Mouse (Mus musculus): ENCODE measurements around the gene Coro1c. TPM values are rescaled to one million over a fixed set of nuclear protein-coding genes. Genes with fewer than 3 reads are reported as not detected.

Coro1c gene
- polyA plus RNA-seq, 1 experiment, result 158 TPM

DNA sequence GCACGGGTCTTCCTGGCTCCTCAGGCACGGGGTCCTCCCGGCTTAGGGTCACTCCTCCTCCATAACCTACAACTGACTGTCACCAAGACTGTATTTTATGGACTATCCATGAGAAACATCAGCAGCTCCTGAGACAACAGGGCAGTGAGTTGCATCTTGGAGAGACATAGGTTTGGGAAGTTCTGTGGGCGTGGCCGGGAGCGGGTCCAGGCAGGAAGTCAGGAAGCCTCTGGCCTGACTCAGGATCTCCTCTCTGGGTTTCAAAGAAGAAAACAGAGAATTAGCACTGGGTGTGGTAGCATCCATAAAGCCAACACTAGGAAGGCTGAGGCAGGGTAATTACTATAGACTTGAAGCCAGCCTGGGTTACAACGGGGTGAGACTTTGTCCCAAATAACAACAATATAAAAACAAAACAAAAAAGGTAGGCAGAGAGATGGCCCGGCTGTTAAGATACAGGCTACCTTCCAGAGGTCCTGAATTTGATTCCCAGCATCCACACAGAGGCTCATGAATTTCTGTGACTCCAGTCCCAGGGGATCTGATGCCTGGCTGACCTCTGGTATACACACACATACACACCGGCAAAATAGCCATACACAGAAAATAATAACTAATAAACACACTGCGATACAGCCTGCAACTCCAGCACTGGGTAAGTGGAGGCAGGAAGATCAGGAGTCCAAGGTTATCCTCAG is 21.5 kb upstream of the Coro1c start:
- no peak for TF ChIP-seq POLR2A (IDR thresholded peaks at IDR 0.05; ENCODE audit: low read depth, low read length)
- TF ChIP-seq CTCF (IDR thresholded peaks at IDR 0.05; ENCODE audit: borderline replicate concordance, insufficient read depth, low read length), result no peak
- H3K4me1 ChIP-seq (ENCODE audit: control insufficient read depth, insufficient read depth, low read length), result peaks cover 15% of the 10 kb centered on the region
- H3K4me3 ChIP-seq (ENCODE audit: insufficient read depth, low read length), result no peak overlapping the region
- H3K27ac ChIP-seq (ENCODE audit: insufficient read depth, low read length), result peak overlapping the region; percentile 9; the same call in 1 of the 2 replicates

- no peak for TF ChIP-seq CTCF (IDR thresholded peaks at IDR 0.05; ENCODE audit: borderline replicate concordance, insufficient read depth, low read length)
- TF ChIP-seq POLR2A (IDR thresholded peaks at IDR 0.05; ENCODE audit: low read depth, low read length), result no peak
- H3K4me3 ChIP-seq (ENCODE audit: insufficient read depth, low read length), result no peak overlapping the region
- H3K4me1 ChIP-seq (ENCODE audit: control insufficient read depth, insufficient read depth, low read length), result peaks cover 15% of the 10 kb centered on the region
- 0 out of 2 replicates have a peak overlapping the region, but pooled peaks have one; percentile 8 for H3K27ac ChIP-seq (ENCODE audit: insufficient read depth, low read length)
These were observed 21.0 kb upstream of the Coro1c start for GRCm38 (mm10) chr5:113929526-113929925.

DNA sequence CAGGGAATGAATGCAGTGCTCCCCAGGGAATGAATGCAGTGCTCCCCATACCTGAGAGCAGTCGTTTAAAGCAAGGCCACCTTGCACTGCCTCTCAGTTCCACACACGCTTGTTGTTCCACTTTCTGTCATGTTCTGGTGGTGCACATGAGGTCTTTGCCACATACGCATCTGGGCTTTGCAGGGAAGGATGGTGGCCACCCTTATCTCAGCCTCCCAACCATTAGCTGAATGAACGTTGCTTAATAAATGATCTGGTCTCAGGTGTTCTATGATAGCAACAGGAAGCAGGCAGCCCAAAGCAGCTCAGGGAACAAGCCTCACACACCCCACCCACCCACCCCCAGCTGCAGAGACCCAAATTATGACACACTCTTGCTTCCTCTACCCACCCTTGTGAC is 16.1 kb upstream of the Coro1c start:
- Histone ChIP-seq H3K4me3 (ENCODE audit: insufficient read depth, low read length) (no peak overlapping the region), H3K27ac (ENCODE audit: insufficient read depth, low read length) (no peak overlapping the region), H3K4me1 (ENCODE audit: control insufficient read depth, insufficient read depth, low read length) (peaks cover under 1% of the 10 kb centered on the region; the same call in 1 of the 2 replicates)
- TF ChIP-seq CTCF (IDR thresholded peaks at IDR 0.05; ENCODE audit: borderline replicate concordance, insufficient read depth, low read length) (no peak), POLR2A (IDR thresholded peaks at IDR 0.05; ENCODE audit: low read depth, low read length) (no peak)

DNA sequence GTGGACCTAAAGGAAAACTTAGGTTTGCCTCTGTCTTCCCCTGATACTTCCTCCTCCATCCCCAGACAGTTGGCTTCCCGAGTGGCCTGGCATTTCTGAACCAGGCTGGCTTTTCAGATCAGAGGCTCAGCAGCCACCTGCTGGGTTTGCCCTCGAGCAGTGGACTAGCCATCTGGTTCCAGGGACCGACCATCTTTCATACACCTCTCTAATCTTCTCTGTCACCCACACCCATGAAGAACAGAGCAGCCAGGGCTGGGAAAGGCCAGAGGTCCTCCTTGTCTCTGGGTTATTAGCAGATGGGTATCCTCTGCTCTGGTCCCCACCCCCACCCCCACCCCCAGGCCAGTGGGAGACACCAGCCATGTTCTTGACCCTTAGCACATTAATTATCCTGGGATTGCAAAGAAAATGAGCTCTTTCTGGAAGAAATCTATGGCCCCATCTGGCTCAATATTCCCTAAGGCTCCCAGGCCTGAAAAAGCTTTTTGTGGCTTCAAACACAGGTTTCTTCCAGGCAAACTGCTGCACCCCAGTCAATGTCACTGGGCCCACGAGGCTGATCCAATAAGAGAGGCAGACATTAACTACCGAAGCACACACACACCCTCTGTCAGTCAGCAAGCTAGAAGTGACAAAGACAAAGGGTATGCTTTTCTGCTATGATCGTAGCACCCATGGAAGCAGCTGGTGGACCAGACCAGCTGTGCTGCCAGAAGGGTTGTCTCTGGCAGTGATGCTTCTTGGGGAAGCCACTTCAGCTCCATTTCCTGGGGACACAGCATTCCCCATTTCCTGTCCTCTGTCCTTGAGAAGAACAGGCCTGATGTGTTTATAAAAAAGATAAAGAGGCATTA is 13.0 kb upstream of the Coro1c start:
- Histone ChIP-seq H3K4me1 (ENCODE audit: control insufficient read depth, insufficient read depth, low read length) (peaks cover 4% of the 10 kb centered on the region; the same call in 1 of the 2 replicates), H3K27ac (ENCODE audit: insufficient read depth, low read length) (no peak overlapping the region), H3K4me3 (ENCODE audit: insufficient read depth, low read length) (no peak overlapping the region)
- TF ChIP-seq POLR2A (IDR thresholded peaks at IDR 0.05; ENCODE audit: low read depth, low read length), result no peak
- no peak for TF ChIP-seq CTCF (IDR thresholded peaks at IDR 0.05; ENCODE audit: borderline replicate concordance, insufficient read depth, low read length)

GRCm38 (mm10) chr5:113919060-113919459 is 10.5 kb upstream of the Coro1c start:
- TF ChIP-seq CTCF (IDR thresholded peaks at IDR 0.05; ENCODE audit: borderline replicate concordance, insufficient read depth, low read length) (no peak), POLR2A (IDR thresholded peaks at IDR 0.05; ENCODE audit: low read depth, low read length) (no peak)
- Histone ChIP-seq H3K4me1 (ENCODE audit: control insufficient read depth, insufficient read depth, low read length) (peaks cover 8% of the 10 kb centered on the region; the same call in 1 of the 2 replicates), H3K27ac (ENCODE audit: insufficient read depth, low read length) (no peak overlapping the region), H3K4me3 (ENCODE audit: insufficient read depth, low read length) (no peak overlapping the region)

GRCm38 (mm10) chr5:113918654-113919053 is 10.1 kb upstream of the Coro1c start:
- Histone ChIP-seq H3K27ac (ENCODE audit: insufficient read depth, low read length) (no peak overlapping the region), H3K4me1 (ENCODE audit: control insufficient read depth, insufficient read depth, low read length) (peaks cover 8% of the 10 kb centered on the region; the same call in 1 of the 2 replicates), H3K4me3 (ENCODE audit: insufficient read depth, low read length) (no peak overlapping the region)
- no peak for TF ChIP-seq CTCF (IDR thresholded peaks at IDR 0.05; ENCODE audit: borderline replicate concordance, insufficient read depth, low read length)
- TF ChIP-seq POLR2A (IDR thresholded peaks at IDR 0.05; ENCODE audit: low read depth, low read length), result no peak

GRCm38 (mm10) chr5:113910705-113911104 is 2.1 kb upstream of the Coro1c start:
- H3K4me1 ChIP-seq (ENCODE audit: control insufficient read depth, insufficient read depth, low read length), result 0 out of 2 replicates have a peak, but pooled peaks cover 4% of the 10 kb centered on the region
- H3K27ac ChIP-seq (ENCODE audit: insufficient read depth, low read length), result no peak overlapping the region
- no peak for TF ChIP-seq POLR2A (IDR thresholded peaks at IDR 0.05; ENCODE audit: low read depth, low read length)
- TF ChIP-seq CTCF (IDR thresholded peaks at IDR 0.05; ENCODE audit: borderline replicate concordance, insufficient read depth, low read length), result no peak
- no peak overlapping the region for H3K4me3 ChIP-seq (ENCODE audit: insufficient read depth, low read length)

DNA sequence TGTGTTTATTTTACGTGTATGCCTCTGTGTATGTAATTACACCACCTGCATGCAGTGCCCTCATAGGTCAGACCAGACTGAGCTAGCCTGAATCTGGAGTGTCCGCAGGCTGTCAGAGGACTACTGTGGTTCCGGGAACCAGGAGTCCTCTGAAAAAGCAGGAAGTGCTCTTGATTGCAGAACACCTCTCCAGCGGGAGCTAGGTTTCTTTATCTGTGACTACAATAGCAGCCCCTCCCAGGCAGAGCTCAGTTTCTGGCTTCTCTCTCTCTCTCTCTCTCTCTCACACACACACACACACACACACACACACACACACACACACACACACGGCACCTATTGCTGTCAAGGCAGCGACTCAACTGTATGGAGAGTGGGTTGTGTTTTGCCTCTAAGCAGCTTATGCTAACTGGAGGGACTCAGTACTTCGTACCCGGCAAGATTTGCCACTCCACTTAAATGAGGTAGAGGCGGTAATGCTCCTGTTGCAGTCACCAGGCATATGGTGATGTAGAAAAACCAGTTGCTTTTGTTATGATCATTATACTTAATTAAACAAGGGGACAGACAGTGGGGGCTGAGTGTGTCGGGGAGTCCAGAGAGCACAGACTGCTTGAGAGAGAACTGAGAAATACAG is 1.6 kb upstream of the Coro1c start:
- TF ChIP-seq CTCF (IDR thresholded peaks at IDR 0.05; ENCODE audit: borderline replicate concordance, insufficient read depth, low read length), result no peak
- Histone ChIP-seq H3K4me3 (ENCODE audit: insufficient read depth, low read length) (no peak overlapping the region), H3K4me1 (ENCODE audit: control insufficient read depth, insufficient read depth, low read length) (0 out of 2 replicates have a peak, but pooled peaks cover 6% of the 10 kb centered on the region), H3K27ac (ENCODE audit: insufficient read depth, low read length) (no peak overlapping the region)

DNA sequence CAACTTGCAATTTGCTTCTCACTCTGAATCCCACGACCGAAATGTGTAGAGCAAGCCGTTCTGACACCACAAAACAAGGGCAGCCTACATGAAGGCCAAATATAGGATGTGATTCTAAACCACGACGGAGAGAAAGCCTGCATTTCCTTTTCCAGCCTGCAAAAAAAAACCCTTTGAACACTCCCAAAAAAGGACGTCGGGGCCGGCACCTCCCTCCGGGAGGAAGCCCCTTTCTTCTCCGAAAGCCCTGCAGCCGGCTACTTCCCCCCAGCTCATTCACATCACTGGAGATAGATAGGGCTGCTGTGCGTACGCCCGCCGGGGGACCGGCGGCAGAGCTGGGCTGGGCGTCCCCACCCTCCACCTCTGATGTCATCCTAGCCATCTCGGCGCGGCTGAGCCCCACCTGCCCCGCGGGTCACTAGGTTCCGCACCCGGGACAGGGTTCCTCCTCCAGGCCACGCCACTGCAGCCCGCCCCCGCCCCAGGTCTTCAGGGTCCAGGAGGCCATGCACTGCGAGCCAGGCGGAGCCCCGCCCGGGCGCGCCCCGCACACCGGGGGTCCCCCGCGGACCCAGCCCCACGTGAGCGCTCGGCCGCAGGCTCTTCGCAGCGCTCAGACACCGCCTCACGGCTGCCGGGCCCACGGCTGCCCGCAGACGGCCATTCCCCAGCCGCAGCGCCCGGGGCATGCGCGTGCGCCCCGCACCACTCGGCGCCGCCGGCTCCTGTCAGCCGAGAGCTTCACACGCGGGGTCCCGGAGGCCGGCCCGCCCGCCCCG is 581 bp downstream of the Coro1c start:
- Histone ChIP-seq H3K27ac (ENCODE audit: insufficient read depth, low read length) (peak overlapping the region; percentile 69), H3K4me3 (ENCODE audit: insufficient read depth, low read length) (peak overlapping the region; percentile 93), H3K4me1 (ENCODE audit: control insufficient read depth, insufficient read depth, low read length) (peaks cover 12% of the 10 kb centered on the region)
- TF ChIP-seq POLR2A (IDR thresholded peaks at IDR 0.05; ENCODE audit: low read depth, low read length) (peak; percentile 33; the same call in 1 of the 2 replicates), CTCF (IDR thresholded peaks at IDR 0.05; ENCODE audit: borderline replicate concordance, insufficient read depth, low read length) (no peak)

Data from embryonic fibroblast, embryonic 13.5 days (primary cell).